Mouse (Mus musculus): ENCODE results near the gene Mettl7a3.

DNA sequence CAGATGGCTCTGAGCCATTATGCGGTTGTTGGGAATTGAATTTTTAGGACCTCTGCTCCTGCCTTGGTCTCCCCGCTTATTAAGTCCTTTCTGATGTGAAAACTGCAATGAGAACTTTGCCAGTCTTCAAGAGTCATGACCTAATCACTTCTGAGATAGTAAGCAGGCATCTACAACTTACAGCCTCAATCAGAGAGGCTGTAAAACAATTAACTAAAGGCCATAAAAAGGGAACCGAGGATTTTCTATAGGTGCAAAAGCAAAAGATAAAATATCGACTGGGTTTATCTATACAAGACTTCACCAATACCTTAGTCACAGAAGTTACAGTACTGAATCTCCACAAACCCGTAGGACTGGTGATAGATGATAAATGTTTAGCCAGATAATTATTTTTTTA lies 21.1 kb downstream of the Mettl7a3 start:
- TF ChIP-seq GATA1 (IDR thresholded peaks at IDR 0.05; ENCODE audit: borderline replicate concordance, low read length) (no peak), FLI1 (IDR thresholded peaks at IDR 0.05; ENCODE audit: low read length) (no peak)
